Mouse (Mus musculus): ENCODE results near the gene Nbas. TPM values are rescaled to one million over a fixed set of nuclear protein-coding genes. Genes with fewer than 3 reads are reported as not detected.

The Nbas gene
- polyA plus RNA-seq, 1 experiment from 2014 or later, result 12.9 TPM

- Histone ChIP-seq H3K9ac (replicated peaks; ENCODE audit: low read length) (no peak overlapping the region), H3K4me1 (ENCODE audit: insufficient read depth, low read length) (no peaks in the 10 kb centered on the region), H3K27me3 (ENCODE audit: insufficient read depth, low read length) (no peaks in the 10 kb centered on the region), H3K27ac (ENCODE audit: low read length) (no peak overlapping the region), H3K9me3 (ENCODE audit: low read length) (no peaks in the 10 kb centered on the region), H3K4me2 (replicated peaks; ENCODE audit: low read depth, low read length) (no peak overlapping the region), H3K36me3 (ENCODE audit: insufficient read depth, low read length) (no peaks in the 10 kb centered on the region), H3K4me3 (ENCODE audit: low read length) (no peak overlapping the region)
- 91% methylated on average over 3 of the region's 3 CpGs for WGBS
- ATAC-seq (ENCODE audit: low FRiP score, low TSS enrichment), result no peak
These were observed 231.3 kb downstream of the Nbas start for GRCm38 (mm10) chr12:13500191-13500590.

- Histone ChIP-seq H3K9me3 (ENCODE audit: low read length) (no peaks in the 10 kb centered on the region), H3K4me1 (ENCODE audit: insufficient read depth, low read length) (no peaks in the 10 kb centered on the region), H3K27ac (ENCODE audit: low read length) (no peak overlapping the region), H3K4me2 (replicated peaks; ENCODE audit: low read depth, low read length) (no peak overlapping the region), H3K9ac (replicated peaks; ENCODE audit: low read length) (no peak overlapping the region), H3K4me3 (ENCODE audit: low read length) (no peak overlapping the region), H3K36me3 (ENCODE audit: insufficient read depth, low read length) (no peaks in the 10 kb centered on the region), H3K27me3 (ENCODE audit: insufficient read depth, low read length) (no peaks in the 10 kb centered on the region)
- WGBS, result 76% methylated on average over 5 of the region's 5 CpGs
- no peak for ATAC-seq (ENCODE audit: low FRiP score, low TSS enrichment)
These were observed 236.0 kb downstream of the Nbas start for GRCm38 (mm10) chr12:13504771-13505444.

DNA sequence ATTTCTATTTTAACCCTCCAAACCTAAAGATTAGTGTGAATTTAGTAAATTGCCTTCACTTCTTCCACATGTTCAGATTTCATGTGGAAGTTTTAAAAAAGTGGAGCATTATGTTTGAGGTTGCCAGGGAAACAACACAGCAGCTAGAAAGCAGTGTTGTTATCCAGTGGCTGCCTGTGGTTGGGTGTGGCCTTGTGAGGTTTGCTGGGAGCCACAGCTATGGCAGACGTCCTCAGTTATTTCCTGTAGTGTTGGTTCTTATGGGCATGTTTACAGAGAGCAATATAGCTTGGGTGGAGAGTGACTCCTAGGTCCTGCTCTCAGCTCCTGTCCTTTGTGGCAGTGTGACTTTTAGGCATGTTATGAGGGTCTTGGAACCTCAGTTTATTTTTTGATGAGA, 249.1 kb downstream of the Nbas start:
- Histone ChIP-seq H3K27me3 (ENCODE audit: insufficient read depth, low read length) (no peaks in the 10 kb centered on the region), H3K4me3 (ENCODE audit: low read length) (no peak overlapping the region), H3K27ac (ENCODE audit: low read length) (no peak overlapping the region), H3K36me3 (ENCODE audit: insufficient read depth, low read length) (peaks cover 12% of the 10 kb centered on the region), H3K9me3 (ENCODE audit: low read length) (no peaks in the 10 kb centered on the region), H3K4me2 (replicated peaks; ENCODE audit: low read depth, low read length) (no peak overlapping the region), H3K9ac (replicated peaks; ENCODE audit: low read length) (no peak overlapping the region), H3K4me1 (ENCODE audit: insufficient read depth, low read length) (no peaks in the 10 kb centered on the region)
- WGBS, result 29% methylated on average over 1 of the region's 1 CpGs
- no peak for ATAC-seq (ENCODE audit: low FRiP score, low TSS enrichment)

DNA sequence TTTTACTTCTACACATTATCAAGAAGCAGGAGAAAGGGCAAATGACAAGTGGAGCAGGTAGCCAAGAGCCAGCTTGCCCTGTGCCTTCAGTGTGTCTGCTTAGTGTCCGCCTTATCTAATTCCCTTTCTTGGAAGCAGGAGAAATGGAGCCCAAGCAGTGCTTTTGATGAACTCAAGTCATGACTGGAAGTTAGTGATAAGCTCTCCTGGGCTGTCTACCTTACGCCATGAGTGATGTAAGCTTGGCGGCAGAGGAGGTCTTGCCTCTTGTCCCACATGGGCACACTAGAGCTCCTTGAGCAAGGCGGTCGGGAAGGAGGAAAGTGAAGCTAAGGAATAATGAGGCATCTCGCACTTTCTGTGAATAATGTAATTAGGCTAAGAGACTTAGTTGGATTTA, 250.5 kb downstream of the Nbas start:
- Histone ChIP-seq H3K27me3 (ENCODE audit: insufficient read depth, low read length) (no peaks in the 10 kb centered on the region), H3K4me1 (ENCODE audit: insufficient read depth, low read length) (no peaks in the 10 kb centered on the region), H3K4me3 (ENCODE audit: low read length) (no peak overlapping the region), H3K4me2 (replicated peaks; ENCODE audit: low read depth, low read length) (no peak overlapping the region), H3K36me3 (ENCODE audit: insufficient read depth, low read length) (peaks cover 7% of the 10 kb centered on the region), H3K9ac (replicated peaks; ENCODE audit: low read length) (no peak overlapping the region), H3K27ac (ENCODE audit: low read length) (no peak overlapping the region), H3K9me3 (ENCODE audit: low read length) (no peaks in the 10 kb centered on the region)
- WGBS, result 95% methylated on average over 6 of the region's 6 CpGs
- no peak for ATAC-seq (ENCODE audit: low FRiP score, low TSS enrichment)

DNA sequence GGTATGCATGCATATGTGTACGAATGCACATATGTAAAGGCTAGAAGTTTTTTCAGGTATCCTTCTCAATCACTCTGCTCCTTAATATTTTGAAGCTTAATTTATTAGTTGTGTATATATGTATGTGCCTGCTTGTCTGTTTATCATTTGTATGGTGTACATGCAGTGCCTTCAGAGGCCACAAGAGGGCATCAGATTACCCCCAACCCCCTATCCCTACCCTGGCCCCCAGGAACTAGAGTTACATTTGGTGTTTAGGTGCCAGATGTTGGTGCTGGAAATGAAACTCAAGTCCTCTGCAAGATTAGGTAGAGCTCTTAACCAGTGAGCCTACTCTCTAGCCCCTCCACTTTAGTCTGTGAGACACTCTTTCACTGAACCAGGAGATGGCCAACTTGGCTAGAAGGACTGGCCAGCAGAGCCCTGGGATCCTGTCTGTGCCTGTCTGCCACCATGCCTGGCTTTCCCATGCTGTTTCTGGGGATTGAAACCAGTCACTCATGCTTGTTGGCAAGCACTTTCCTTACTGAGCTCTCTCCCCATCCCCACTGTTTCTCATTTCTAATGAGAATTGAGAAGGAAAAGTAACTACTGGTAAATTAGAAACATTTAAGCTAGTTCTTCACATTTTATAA, 263.9 kb downstream of the Nbas start:
- Histone ChIP-seq H3K36me3 (ENCODE audit: insufficient read depth, low read length) (peaks cover 6% of the 10 kb centered on the region), H3K4me1 (ENCODE audit: insufficient read depth, low read length) (no peaks in the 10 kb centered on the region), H3K9me3 (ENCODE audit: low read length) (no peaks in the 10 kb centered on the region), H3K9ac (replicated peaks; ENCODE audit: low read length) (no peak overlapping the region), H3K4me3 (ENCODE audit: low read length) (no peak overlapping the region), H3K27ac (ENCODE audit: low read length) (no peak overlapping the region), H3K27me3 (ENCODE audit: insufficient read depth, low read length) (no peaks in the 10 kb centered on the region), H3K4me2 (replicated peaks; ENCODE audit: low read depth, low read length) (no peak overlapping the region)
- 85% methylated on average over 1 of the region's 1 CpGs for WGBS
- no peak for ATAC-seq (ENCODE audit: low FRiP score, low TSS enrichment)

- ATAC-seq (ENCODE audit: low FRiP score, low TSS enrichment), result no peak
- WGBS, result 93% methylated on average over 4 of the region's 4 CpGs
- Histone ChIP-seq H3K4me2 (replicated peaks; ENCODE audit: low read depth, low read length) (no peak overlapping the region), H3K27me3 (ENCODE audit: insufficient read depth, low read length) (no peaks in the 10 kb centered on the region), H3K36me3 (ENCODE audit: insufficient read depth, low read length) (peaks cover 5% of the 10 kb centered on the region), H3K9me3 (ENCODE audit: low read length) (no peaks in the 10 kb centered on the region), H3K4me1 (ENCODE audit: insufficient read depth, low read length) (no peaks in the 10 kb centered on the region), H3K9ac (replicated peaks; ENCODE audit: low read length) (no peak overlapping the region), H3K4me3 (ENCODE audit: low read length) (no peak overlapping the region), H3K27ac (ENCODE audit: low read length) (no peak overlapping the region)
These were observed 270.2 kb downstream of the Nbas start for GRCm38 (mm10) chr12:13539171-13539570.

DNA sequence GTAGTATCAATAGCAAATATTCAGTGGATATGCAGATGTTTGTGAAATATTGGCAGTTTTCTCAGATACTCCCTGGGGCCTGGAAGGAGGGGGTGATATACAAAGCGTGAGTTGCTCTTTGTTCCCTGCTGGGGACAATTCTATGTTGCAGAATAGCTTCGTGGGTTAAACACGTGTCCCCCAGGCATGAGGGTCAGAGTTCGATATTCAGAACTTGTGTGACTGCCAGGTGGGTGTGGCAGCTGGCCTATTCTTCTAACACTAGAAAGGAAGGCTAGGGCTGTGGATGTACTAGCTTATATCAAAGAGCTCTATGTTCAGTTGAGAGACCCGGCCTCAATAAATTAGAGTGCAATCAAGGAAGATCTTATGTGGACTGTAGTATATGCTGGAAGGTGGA, 274.9 kb downstream of the Nbas start:
- Histone ChIP-seq H3K27me3 (ENCODE audit: insufficient read depth, low read length) (no peaks in the 10 kb centered on the region), H3K36me3 (ENCODE audit: insufficient read depth, low read length) (no peaks in the 10 kb centered on the region), H3K9me3 (ENCODE audit: low read length) (no peaks in the 10 kb centered on the region), H3K4me2 (replicated peaks; ENCODE audit: low read depth, low read length) (no peak overlapping the region), H3K9ac (replicated peaks; ENCODE audit: low read length) (no peak overlapping the region), H3K27ac (ENCODE audit: low read length) (no peak overlapping the region), H3K4me1 (ENCODE audit: insufficient read depth, low read length) (no peaks in the 10 kb centered on the region), H3K4me3 (ENCODE audit: low read length) (no peak overlapping the region)
- ATAC-seq (ENCODE audit: low FRiP score, low TSS enrichment), result no peak
- WGBS, result 87% methylated on average over 5 of the region's 5 CpGs

- no peaks in the 10 kb centered on the region for H3K4me1 ChIP-seq (ENCODE audit: insufficient read depth, low read length)
- no peaks in the 10 kb centered on the region for H3K36me3 ChIP-seq (ENCODE audit: insufficient read depth, low read length)
- no peak overlapping the region for H3K9ac ChIP-seq (replicated peaks; ENCODE audit: low read length)
- H3K27me3 ChIP-seq (ENCODE audit: insufficient read depth, low read length), result no peaks in the 10 kb centered on the region
- H3K27ac ChIP-seq (ENCODE audit: low read length), result no peak overlapping the region
- H3K9me3 ChIP-seq (ENCODE audit: low read length), result no peaks in the 10 kb centered on the region
- H3K4me3 ChIP-seq (ENCODE audit: low read length), result no peak overlapping the region
- H3K4me2 ChIP-seq (replicated peaks; ENCODE audit: low read depth, low read length), result no peak overlapping the region
- WGBS, result 81% methylated on average over 5 of the region's 5 CpGs
- ATAC-seq (ENCODE audit: low FRiP score, low TSS enrichment), result no peak
These were observed 294.8 kb downstream of the Nbas start for GRCm38 (mm10) chr12:13563646-13564289.

DNA sequence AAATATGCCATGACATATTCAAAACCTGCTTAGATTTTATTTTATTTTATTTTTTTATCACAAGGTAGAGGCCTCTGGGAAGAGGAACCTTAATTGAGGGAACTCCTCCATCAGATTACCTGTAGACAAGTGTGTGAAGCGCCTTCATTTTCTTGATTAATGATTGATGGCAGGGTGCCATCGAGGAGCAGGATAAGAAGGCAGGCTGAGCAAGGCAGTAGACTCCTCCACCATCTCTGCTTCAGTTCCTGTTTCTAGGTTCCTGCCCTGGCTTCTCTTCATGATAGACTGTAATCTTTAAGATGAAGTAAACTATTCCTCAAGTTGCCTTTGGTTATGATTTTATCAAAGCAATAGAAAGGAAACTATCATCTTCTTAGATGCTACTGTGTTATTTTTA, 295.4 kb downstream of the Nbas start:
- Histone ChIP-seq H3K9ac (replicated peaks; ENCODE audit: low read length) (no peak overlapping the region), H3K27me3 (ENCODE audit: insufficient read depth, low read length) (no peaks in the 10 kb centered on the region), H3K9me3 (ENCODE audit: low read length) (no peaks in the 10 kb centered on the region), H3K27ac (ENCODE audit: low read length) (no peak overlapping the region), H3K4me1 (ENCODE audit: insufficient read depth, low read length) (no peaks in the 10 kb centered on the region), H3K4me3 (ENCODE audit: low read length) (no peak overlapping the region), H3K4me2 (replicated peaks; ENCODE audit: low read depth, low read length) (no peak overlapping the region), H3K36me3 (ENCODE audit: insufficient read depth, low read length) (no peaks in the 10 kb centered on the region)
- 78% methylated on average over 2 of the region's 2 CpGs for WGBS
- no peak for ATAC-seq (ENCODE audit: low FRiP score, low TSS enrichment)

DNA sequence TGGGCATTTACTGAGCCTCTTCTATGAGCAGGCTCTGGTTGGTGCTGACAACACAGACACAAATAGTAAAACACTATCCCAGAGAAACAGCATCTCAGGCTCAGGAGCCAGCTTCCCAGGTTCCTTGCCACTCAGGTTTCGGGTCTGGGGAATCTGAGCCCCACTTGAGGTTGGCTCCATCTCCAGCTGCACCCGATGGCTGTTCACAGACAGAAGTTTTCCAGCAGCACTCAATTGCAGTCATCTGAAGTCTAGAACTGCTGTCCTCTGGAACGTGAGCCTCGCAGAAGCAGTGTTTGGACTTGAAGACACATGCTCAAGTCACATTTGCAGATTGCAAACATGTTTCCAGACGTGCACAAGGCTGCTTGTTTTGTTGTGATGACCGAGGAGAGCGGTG, 297.5 kb downstream of the Nbas start:
- Histone ChIP-seq H3K9me3 (ENCODE audit: low read length) (no peaks in the 10 kb centered on the region), H3K36me3 (ENCODE audit: insufficient read depth, low read length) (no peaks in the 10 kb centered on the region), H3K4me2 (replicated peaks; ENCODE audit: low read depth, low read length) (no peak overlapping the region), H3K27ac (ENCODE audit: low read length) (no peak overlapping the region), H3K4me3 (ENCODE audit: low read length) (no peak overlapping the region), H3K4me1 (ENCODE audit: insufficient read depth, low read length) (no peaks in the 10 kb centered on the region), H3K27me3 (ENCODE audit: insufficient read depth, low read length) (no peaks in the 10 kb centered on the region), H3K9ac (replicated peaks; ENCODE audit: low read length) (no peak overlapping the region)
- 72% methylated on average over 7 of the region's 7 CpGs for WGBS
- ATAC-seq (ENCODE audit: low FRiP score, low TSS enrichment), result no peak
